Mouse (Mus musculus) midbrain, postnatal 0 days (tissue): Measurements from ENCODE around the gene Cltrn. TPM values are rescaled to one million over a fixed set of nuclear protein-coding genes. Genes with fewer than 3 reads are reported as not detected.

Source experiments
- ATAC-seq: fragments of 200-750 bp; cut with Nextera tagmentation; 2 replicates; pipeline ENCODE4 v1.8.0; 2017; ENCODE audit warnings: moderate number of reproducible peaks, mild to moderate bottlenecking, moderate TSS enrichment, moderate library complexity; ENCODE audit not compliant: low FRiP score
- DNase-seq: peaks from one replicate; pipeline ENCODE4 v3.0.0-alpha.2; 2015; ENCODE audit warnings: low spot score
- H3K27ac ChIP-seq: fragments of 300-500 bp; sonication (generic); 2 replicates; pipeline ENCODE4 v1.5.1; 2014; ENCODE audit warnings: low read depth, mild to moderate bottlenecking, low read length, mixed read lengths
- H3K27me3 ChIP-seq: fragments of 300-500 bp; sonication (generic); 2 replicates; pipeline ENCODE4 v1.6.1; 2014; ENCODE audit warnings: low read length, control low read depth, mixed read lengths; ENCODE audit not compliant: insufficient read depth
- H3K36me3 ChIP-seq: fragments of 300-500 bp; sonication (generic); 2 replicates; pipeline ENCODE4 v1.6.1; 2014; ENCODE audit warnings: low read length, control low read depth, mixed read lengths; ENCODE audit not compliant: insufficient read depth
- H3K4me1 ChIP-seq: fragments of 300-500 bp; sonication (generic); 2 replicates; pipeline ENCODE4 v1.6.1; 2014; ENCODE audit warnings: mild to moderate bottlenecking, control low read depth, antibody characterized with exemption, low read length, mixed read lengths; ENCODE audit not compliant: insufficient read depth
- H3K4me2 ChIP-seq: fragments of 300-500 bp; sonication (generic); 2 replicates; pipeline ENCODE4 v1.6.1; 2014; ENCODE audit warnings: low read depth, mild to moderate bottlenecking, low read length, mixed read lengths; ENCODE audit not compliant: poor library complexity, severe bottlenecking
- H3K4me3 ChIP-seq: fragments of 300-500 bp; sonication (generic); 2 replicates; pipeline ENCODE4 v1.5.1; 2014; ENCODE audit warnings: low read depth, mild to moderate bottlenecking, low read length, moderate library complexity
- H3K9ac ChIP-seq: fragments of 300-500 bp; sonication (generic); replicated peaks from 2 replicates; pipeline ENCODE4 v1.6.1; 2014; ENCODE audit warnings: mild to moderate bottlenecking, low read length, moderate library complexity, mixed read lengths; ENCODE audit not compliant: poor library complexity, severe bottlenecking
- H3K9me3 ChIP-seq: fragments of 300-500 bp; sonication (generic); 2 replicates; pipeline ENCODE4 v1.6.1; 2016; ENCODE audit warnings: low read length, control low read depth
- CTCF ChIP-seq: IDR thresholded peaks from 2 replicates; pipeline ENCODE4 v1.5.1; 2016; ENCODE audit warnings: antibody characterized with exemption, mild to moderate bottlenecking
- WGBS: fragments of 180-500 bp; shearing (Covaris S2); extraction: QIAGEN DNeasy Blood & Tissue Kit; methylation state at CpG from one replicate; pipeline ENCODE4 v1.1.7; 2014; 5-methylcytosine and 5-hydroxymethylcytosine counted together
- polyA plus RNA-seq: library from polyadenylated mRNA; unstranded; fragments of >200 nt; fragmentation: Nextera tagmentation; extraction: Ambion mirVana; gene quantifications from 2 replicates; pipeline ENCODE4 v1.2.1, GENCODE M21; 2015
- total RNA-seq: library from RNA; depleted of rRNA; stranded (reverse); fragments of >200 nt; gene quantifications from 2 replicates; pipeline ENCODE4 v1.2.3, GENCODE M21; 2014; rRNA removed

Cltrn gene
- total RNA-seq (not detected in 2 replicates), polyA plus RNA-seq (0.12 TPM in 1 of 2 replicates, not detected in the other)

DNA sequence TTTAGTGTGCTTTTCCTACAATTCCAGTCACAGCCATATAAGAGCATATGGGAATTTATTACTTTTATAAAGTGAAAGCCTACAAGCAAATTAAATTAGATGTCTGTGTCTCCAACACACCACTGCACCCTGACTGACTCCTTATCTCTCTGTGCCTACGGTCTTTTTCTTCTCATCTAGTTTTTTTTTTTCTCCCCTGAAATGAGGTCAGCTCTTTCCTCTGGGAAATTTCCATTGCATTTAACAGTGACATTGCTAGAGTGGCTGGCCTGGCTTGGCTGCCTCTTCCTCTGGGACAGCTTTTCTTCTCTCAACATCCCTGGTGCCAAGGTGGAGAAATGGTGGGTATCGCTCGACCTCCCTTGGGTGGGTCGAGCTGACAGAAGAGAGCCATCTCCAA is at the start of gene Cltrn:
TSS of gene Cltrn (plus strand) at position 249 of the 400 bp plus-strand sequence.
- no peak within 1 kb of the TSS for H3K4me2 ChIP-seq
- no peak within 1 kb of the TSS for H3K9ac ChIP-seq
- WGBS = 87% methylated on average over 4 of the region's 4 CpGs
- H3K4me1 ChIP-seq = no peaks in the 10 kb centered on the region
- peaks cover 3% of the 10 kb centered on the region; the same call in 1 of the 2 replicates for H3K27me3 ChIP-seq
- H3K36me3 ChIP-seq = no peaks in the 10 kb centered on the region
- H3K4me3 ChIP-seq = no peak within 1 kb of the TSS
- no peak for TF ChIP-seq CTCF
- no peaks in the 10 kb centered on the region for H3K9me3 ChIP-seq
- ATAC-seq (no peak), DNase-seq (no peak)
- H3K27ac ChIP-seq = no peak within 1 kb of the TSS

DNA sequence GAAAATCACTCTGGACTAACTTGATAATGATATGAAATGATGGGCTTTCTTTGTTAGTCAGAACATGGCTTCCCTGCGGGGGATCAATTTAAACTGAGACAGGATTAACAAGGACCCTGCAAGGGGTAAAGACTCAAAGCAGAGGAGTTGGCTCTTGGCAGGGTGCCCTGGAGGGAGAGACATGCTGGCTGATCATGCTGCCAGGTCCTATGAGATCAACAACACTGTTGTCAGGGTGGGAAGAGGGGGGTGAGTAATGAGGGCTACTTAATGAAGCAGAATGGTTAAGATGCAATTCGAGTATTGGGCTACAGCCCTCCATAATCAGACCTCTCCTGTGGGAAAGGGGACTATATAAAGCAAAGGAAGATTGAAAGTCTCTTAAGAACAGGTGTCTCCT is 49.7 kb upstream of the Cltrn start:
- Histone ChIP-seq H3K9ac (no peak overlapping the region), H3K36me3 (no peaks in the 10 kb centered on the region), H3K4me2 (no peak overlapping the region), H3K27me3 (peaks cover 8% of the 10 kb centered on the region; the same call in 1 of the 2 replicates), H3K4me1 (no peaks in the 10 kb centered on the region), H3K27ac (no peak overlapping the region), H3K4me3 (no peak overlapping the region), H3K9me3 (no peaks in the 10 kb centered on the region)
- 27% methylated on average over 2 of the region's 2 CpGs for WGBS
- TF ChIP-seq CTCF = no peak
- DNase-seq (peak; percentile 48), ATAC-seq (no peak)

DNA sequence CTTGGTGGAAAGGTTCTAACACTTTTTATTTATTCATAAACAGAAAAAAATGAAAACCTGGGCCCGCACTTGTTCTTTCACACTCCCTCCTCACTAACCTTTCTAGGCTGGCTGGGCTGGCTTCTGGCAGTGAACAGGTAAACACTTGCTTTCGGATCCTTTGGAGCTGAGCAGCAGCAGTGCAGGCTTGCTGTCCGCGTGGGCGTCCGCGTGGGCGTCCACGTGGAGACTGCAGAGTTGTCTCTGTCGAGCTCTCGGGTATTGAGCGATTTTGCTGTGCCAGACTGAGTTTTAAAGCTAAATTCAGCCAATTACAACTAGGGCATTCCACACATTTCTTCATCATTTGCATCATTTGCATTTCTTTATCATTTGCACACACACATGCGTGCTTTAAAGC is 46.6 kb upstream of the Cltrn start:
- H3K9me3 ChIP-seq = no peaks in the 10 kb centered on the region
- ATAC-seq = no peak
- WGBS = 71% methylated on average over 13 of the region's 13 CpGs
- no peaks in the 10 kb centered on the region for H3K27me3 ChIP-seq
- no peak for DNase-seq
- no peak overlapping the region for H3K4me2 ChIP-seq
- H3K27ac ChIP-seq = no peak overlapping the region
- no peak for TF ChIP-seq CTCF
- no peak overlapping the region for H3K9ac ChIP-seq
- no peaks in the 10 kb centered on the region for H3K36me3 ChIP-seq
- no peaks in the 10 kb centered on the region for H3K4me1 ChIP-seq
- H3K4me3 ChIP-seq = no peak overlapping the region

DNA sequence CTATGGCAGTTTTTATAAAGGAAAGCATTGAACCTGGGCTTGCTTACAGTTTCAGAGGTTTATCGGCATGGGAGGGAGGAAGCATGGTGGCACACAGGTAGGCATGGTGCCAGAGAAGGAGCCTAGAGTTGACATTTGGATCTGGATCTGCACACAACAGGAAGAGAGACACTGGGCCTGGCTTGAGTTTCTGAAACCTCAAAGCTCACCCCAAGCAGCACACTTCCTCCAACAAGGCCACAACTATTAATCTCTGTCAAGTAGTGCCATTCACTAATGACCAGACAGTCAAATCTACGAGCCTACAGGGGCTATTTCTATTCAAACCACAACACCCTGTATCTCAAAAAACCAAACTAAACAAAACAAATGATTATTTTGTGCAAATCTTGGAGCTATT is 41.9 kb upstream of the Cltrn start:
- H3K4me1 ChIP-seq = no peaks in the 10 kb centered on the region
- H3K9me3 ChIP-seq = no peaks in the 10 kb centered on the region
- no peak for DNase-seq
- no peak overlapping the region for H3K4me3 ChIP-seq
- WGBS = 79% methylated on average over 2 of the region's 2 CpGs
- ATAC-seq = no peak
- no peak overlapping the region for H3K9ac ChIP-seq
- no peak overlapping the region for H3K27ac ChIP-seq
- H3K27me3 ChIP-seq = no peaks in the 10 kb centered on the region
- no peak overlapping the region for H3K4me2 ChIP-seq
- no peaks in the 10 kb centered on the region for H3K36me3 ChIP-seq
- TF ChIP-seq CTCF = no peak

DNA sequence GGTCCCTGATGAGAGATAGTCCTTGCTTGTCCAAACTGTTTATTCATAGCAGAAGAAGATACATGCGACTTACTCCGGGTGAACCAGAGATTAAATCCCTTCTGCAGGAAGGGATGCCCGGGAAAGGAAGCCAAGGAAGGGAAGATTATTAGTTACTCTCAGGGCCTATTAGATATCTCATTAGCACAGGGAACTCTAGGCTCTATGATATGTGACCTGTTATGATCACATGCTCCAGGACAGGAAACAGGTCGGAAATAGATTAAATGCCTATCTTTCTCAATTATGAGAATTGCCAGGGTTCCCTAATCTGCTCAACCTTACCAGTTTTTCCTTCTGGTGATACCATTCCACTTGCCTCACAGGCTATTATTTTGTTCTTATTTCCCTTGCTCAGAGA is 32.9 kb upstream of the Cltrn start:
- Histone ChIP-seq H3K4me1 (no peaks in the 10 kb centered on the region), H3K36me3 (no peaks in the 10 kb centered on the region), H3K4me2 (no peak overlapping the region), H3K9ac (no peak overlapping the region), H3K27me3 (no peaks in the 10 kb centered on the region; the same call in 1 of the 2 replicates), H3K4me3 (no peak overlapping the region), H3K9me3 (no peaks in the 10 kb centered on the region), H3K27ac (no peak overlapping the region)
- TF ChIP-seq CTCF = no peak
- DNase-seq (no peak), ATAC-seq (no peak)
- 91% methylated on average over 4 of the region's 4 CpGs for WGBS

DNA sequence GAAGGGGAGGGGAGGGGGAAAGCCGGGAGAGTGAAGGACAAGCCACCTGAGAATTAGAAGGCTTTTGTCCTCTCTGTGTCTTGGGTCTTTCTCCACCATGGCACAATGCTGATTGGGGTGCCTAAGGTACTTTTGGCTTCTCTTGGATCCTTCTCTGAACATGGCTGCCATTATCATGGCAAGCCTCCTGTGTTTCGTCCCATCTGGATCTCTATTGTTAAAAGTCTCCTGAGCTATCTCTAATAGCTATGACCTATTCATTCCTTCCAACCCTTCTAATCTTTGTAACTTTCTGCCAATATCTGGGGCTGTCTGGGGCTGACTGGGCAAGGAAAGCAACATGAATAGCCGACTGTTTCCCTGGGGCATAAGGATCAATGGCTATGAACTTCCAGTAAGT is 30.1 kb upstream of the Cltrn start:
- DNase-seq (no peak), ATAC-seq (no peak)
- no peak overlapping the region for H3K4me3 ChIP-seq
- no peak overlapping the region for H3K9ac ChIP-seq
- H3K27me3 ChIP-seq = no peaks in the 10 kb centered on the region; the same call in 1 of the 2 replicates
- no peaks in the 10 kb centered on the region for H3K36me3 ChIP-seq
- 88% methylated on average over 3 of the region's 3 CpGs for WGBS
- no peak for TF ChIP-seq CTCF
- H3K4me2 ChIP-seq = no peak overlapping the region
- no peak overlapping the region for H3K27ac ChIP-seq
- no peaks in the 10 kb centered on the region for H3K4me1 ChIP-seq
- H3K9me3 ChIP-seq = no peaks in the 10 kb centered on the region
